Mouse (Mus musculus) MEL-GATA-1-ER (cell line): ENCODE results near the gene Sorl1.

Experiments
- DNase-seq: peaks from one replicate; pipeline ENCODE4 v3.0.0-alpha.2; 2012; ENCODE audit warnings: low read depth; ENCODE audit errors: extremely low read depth

Gene Sorl1

DNA sequence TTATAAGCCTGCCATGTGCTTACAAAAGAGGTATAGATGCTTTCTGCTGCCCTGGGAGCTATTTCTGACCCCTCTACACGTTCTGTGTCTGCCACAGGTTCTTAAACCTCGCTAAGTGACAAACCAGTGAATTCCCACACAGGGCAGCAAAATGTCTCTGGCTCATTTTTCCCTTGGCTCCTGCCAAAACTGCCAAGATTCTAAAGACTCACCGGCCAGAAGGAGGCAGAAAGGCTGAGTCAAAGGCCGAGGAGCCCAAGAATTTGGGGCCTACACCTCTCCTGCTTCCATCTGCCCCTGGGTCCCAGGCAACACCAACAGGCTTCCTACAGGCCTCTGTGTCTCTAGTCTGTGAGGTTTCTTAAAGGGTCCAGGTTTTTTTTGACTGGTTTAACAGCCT lies 198.4 kb downstream of the Sorl1 start:
- no peak for DNase-seq

DNA sequence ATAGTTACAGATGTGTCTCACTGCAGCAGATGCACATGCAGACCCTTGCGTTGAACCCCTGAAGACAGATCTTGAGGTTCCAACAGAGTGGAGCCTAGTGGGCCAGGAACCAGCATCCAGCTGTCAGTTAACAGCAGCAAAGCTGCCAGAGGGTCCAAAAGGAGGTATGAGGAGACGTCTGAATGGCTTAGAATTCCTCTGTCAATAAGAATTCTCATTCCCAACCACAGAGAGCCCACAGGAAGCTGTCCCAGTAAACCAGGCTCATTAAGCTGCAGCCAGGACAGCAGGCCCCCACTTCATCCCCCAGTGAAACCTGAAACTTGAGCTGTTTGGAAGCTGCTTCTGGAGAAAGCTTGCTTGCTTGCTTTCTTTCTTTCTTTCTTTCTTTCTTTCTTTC lies 200.0 kb downstream of the Sorl1 start:
- no peak for DNase-seq

DNA sequence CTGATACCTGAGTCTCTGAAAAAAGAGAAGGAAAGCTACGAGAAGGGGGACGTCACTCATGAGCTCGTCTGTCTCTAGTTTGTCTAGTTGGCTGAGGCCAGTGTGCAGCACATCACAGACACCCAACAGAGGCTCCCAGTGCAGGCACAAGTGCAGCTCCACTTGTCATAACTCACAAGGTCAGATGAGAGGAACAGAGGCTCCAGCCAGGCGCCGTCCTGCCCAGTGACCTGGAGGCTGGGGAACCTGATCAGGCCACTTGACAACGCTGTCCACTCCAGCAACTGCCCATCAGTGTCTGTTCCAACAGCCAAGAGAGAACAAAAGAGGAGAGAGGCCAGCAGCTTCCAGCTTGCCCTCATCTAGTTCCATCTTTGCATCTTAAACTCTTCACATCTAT lies 201.7 kb downstream of the Sorl1 start:
- no peak for DNase-seq

GRCm38 (mm10) chr9:41918657-41919380 lies 205.3 kb downstream of the Sorl1 start:
- DNase-seq: no peak

DNA sequence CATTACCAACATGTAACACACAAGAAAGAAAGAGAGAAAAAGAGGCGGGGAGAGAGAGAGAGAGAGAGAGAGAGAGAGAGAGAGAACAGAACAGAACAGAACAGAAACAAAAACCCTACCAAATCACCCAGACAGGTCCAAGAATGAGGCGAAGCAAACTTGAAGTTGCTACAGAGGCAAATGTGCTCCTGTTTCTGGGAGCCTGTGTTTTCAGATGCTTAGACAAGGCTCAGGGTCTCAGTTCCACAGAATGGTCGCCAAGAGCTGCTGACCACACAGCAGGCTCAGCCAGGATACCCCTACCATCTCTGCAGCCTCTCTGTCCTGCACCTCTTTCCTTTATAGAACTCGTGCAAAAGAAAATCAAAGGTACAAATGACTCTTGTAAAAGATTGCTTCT lies 205.9 kb downstream of the Sorl1 start:
- no peak for DNase-seq

- no peak for DNase-seq
Observed at GRCm38 (mm10) chr9:41915571-41915970, 208.5 kb downstream of the Sorl1 start.
